ENCODE assay signal across 8 mouse cellular contexts in genomic region chr16:42910016-42910415, GRCm38 (mm10). TPM values are rescaled to one million over a fixed set of nuclear protein-coding genes. Genes with fewer than 3 reads are reported as not detected.
DNase-seq lines count a peak whose midpoint lies in the region; TF ChIP-seq lines count a peak whose summit lies in the region.

No protein-coding gene starts in this region.

- no peak for TF ChIP-seq CTCF in spleen, adult 2 months (IDR thresholded peaks at IDR 0.05; ENCODE audit: extremely low read depth, insufficient read depth, insufficient read length, insufficient replicate concordance)

- no peaks in the 10 kb centered on the region for H3K36me3 ChIP-seq in spleen, adult 2 months (ENCODE audit: control insufficient read depth, insufficient read depth, low read length)
- H3K36me3 ChIP-seq in myocyte (ENCODE audit: control insufficient read depth, insufficient read depth), result no peaks in the 10 kb centered on the region

- intact Hi-C loops in heart, postnatal 36 days (cut with DNase I), result loop anchor here (5.0 kb wide), 4 partner anchors 452 to 892 kb away; no protein-coding TSS in a partner anchor

- 16% methylated on average over 4 of the region's 4 CpGs for WGBS in spleen, adult 2 months

- TF ChIP-seq POLR2A in spleen, adult 2 months (IDR thresholded peaks at IDR 0.05; ENCODE audit: low read depth, low read length), result no peak
- no peak for TF ChIP-seq POLR2A in myocyte (IDR thresholded peaks at IDR 0.05; ENCODE audit: insufficient read length, low read depth)

- H3K4me3 ChIP-seq in spleen, adult 2 months (ENCODE audit: extremely low read depth, insufficient read depth, insufficient read length), result no peak overlapping the region
- H3K4me3 ChIP-seq in myocyte, result no peak overlapping the region

- peak overlapping the region; percentile 64; the same call in 1 of the 2 replicates for H3K27ac ChIP-seq in spleen, adult 2 months (ENCODE audit: insufficient read depth, low read length)

- H3K4me1 ChIP-seq in spleen, adult 2 months (ENCODE audit: control insufficient read depth, insufficient read depth, insufficient read length), result peaks cover 4% of the 10 kb centered on the region; the same call in 1 of the 2 replicates

- no peaks in the 10 kb centered on the region for H3K27me3 ChIP-seq in spleen, adult 2 months (ENCODE audit: control insufficient read depth, insufficient read depth, low read length)
- no peaks in the 10 kb centered on the region for H3K27me3 ChIP-seq in myocyte (ENCODE audit: control insufficient read depth, insufficient read depth, insufficient read length)

- H3K4me2 ChIP-seq in myocyte (ENCODE audit: low read depth), result peak overlapping the region; percentile 43

- no peak overlapping the region for H3ac ChIP-seq in myocyte (ENCODE audit: control insufficient read depth, insufficient read length)

- no peaks in the 10 kb centered on the region for H3K79me2 ChIP-seq in myocyte (ENCODE audit: control insufficient read depth, insufficient read depth)

- DNase-seq in cerebellum, adult 11-12 months, result peak; percentile 41
- no peak for DNase-seq in cerebellum, postnatal 4 days (ENCODE audit: low spot score in 2 of 2)
- no peak for DNase-seq in spleen, adult 2 months (ENCODE audit: low read depth in 1 of 2, low spot score in 2 of 2)
- no peak for DNase-seq in spleen, postnatal 36 days (ENCODE audit: low spot score in 2 of 2)
- DNase-seq in heart, postnatal 36 days, result peak; percentile 20 to 49
- DNase-seq in urinary bladder, adult 2 months (ENCODE audit: low spot score), result no peak
- no peak for DNase-seq in gastrocnemius, postnatal 10 days

TF ChIP-seq in myocyte, 11 proteins besides CTCF, POLR2A, EP300 and RAD21:
- TF ChIP-seq POLR2AphosphoS2 (IDR thresholded peaks at IDR 0.05; ENCODE audit: insufficient read length, low read depth), result no peak
- no peak for TF ChIP-seq MYOD1 (IDR thresholded peaks at IDR 0.05; ENCODE audit: control insufficient read depth in 1 of 3, insufficient read length in 2 of 3, low read depth in 2 of 3)
- no peak for TF ChIP-seq TCF3 (IDR thresholded peaks at IDR 0.05; ENCODE audit: insufficient read length, low read depth)
- TF ChIP-seq USF1 (IDR thresholded peaks at IDR 0.05; ENCODE audit: low read depth), result no peak

RNA-seq across cellular contexts. Expression of gene Zbtb20, which starts 34.3 kb away (rescaled TPM):
- polyA plus RNA-seq in spleen, adult 2 months (2012; rRNA removed), result 8.6 and 9.8 TPM in 2 replicates
- total RNA-seq in heart, postnatal 36 days (2021), result 100 to 1,000 TPM; 196 to 202 TPM
- 5.0 TPM for polyA plus RNA-seq in myocyte (2012; fragmentation: generic; extraction: Trizol)
- 12.5 and 30.9 TPM in 2 replicates for polyA plus RNA-seq in urinary bladder, adult 2 months (2012; rRNA removed)
- 100 to 1,000 TPM; 108 to 119 TPM for total RNA-seq in gastrocnemius, postnatal 10 days (2021)

Comparison
In these comparisons a context has a peak if more than half of its experiments do, and no peak if none do; other contexts are left out.
1. DNase-seq: peak in cerebellum, adult 11-12 months (single experiment) and heart, postnatal 36 days (2 of 2); none in cerebellum, postnatal 4 days (0 of 2), spleen, adult 2 months (0 of 2), spleen, postnatal 36 days (0 of 2), urinary bladder, adult 2 months (single experiment) and gastrocnemius, postnatal 10 days (single experiment).